Mouse (Mus musculus) B cell, adult 2 months (primary cell): ENCODE measurements around the gene Itga5.

Experiments used
- DNase-seq, 2 experiments: peaks; one replicate each; pipeline ENCODE4 v3.0.0; 2022

Gene Itga5

DNA sequence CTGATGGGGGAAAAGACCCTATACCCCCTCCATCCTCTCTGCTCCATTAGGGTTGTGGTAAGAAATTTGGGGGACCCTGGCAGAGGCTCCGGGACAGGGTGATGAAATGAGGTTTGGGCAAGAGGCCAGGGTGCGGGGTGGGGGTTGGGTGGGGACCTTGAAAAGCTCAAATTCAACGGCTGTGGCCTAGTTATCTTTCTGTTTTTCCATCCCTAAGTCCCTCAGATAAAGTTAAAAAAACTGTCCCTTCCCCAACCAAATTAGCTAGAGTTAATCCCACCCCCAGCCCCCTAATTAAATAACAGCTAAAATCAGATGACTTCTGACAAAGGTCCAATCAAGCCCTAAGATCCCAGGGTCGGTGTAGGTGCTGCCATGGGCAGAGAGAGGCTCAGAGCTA lies 1.8 kb downstream of the Itga5 start:
- no peak for DNase-seq

DNA sequence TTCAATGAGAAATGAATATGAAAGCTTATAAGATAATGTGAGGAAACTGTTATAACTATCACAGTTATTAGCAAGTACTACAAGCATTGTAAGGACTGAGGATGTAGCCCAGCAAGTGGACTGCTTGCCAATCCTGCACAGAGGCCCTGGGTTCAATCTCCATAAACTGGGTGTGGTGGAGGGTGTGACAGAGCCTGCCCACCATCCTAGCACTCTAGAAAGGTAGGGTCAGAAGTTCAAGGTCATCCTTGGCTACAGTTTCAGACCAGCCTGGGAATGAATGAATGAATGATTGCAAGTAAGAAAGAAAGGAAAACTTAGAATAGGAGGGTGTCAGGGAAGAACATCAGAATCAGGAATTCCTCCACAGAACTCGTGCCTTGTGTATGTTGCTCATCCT lies 2.8 kb downstream of the Itga5 start:
- no peak for DNase-seq

DNA sequence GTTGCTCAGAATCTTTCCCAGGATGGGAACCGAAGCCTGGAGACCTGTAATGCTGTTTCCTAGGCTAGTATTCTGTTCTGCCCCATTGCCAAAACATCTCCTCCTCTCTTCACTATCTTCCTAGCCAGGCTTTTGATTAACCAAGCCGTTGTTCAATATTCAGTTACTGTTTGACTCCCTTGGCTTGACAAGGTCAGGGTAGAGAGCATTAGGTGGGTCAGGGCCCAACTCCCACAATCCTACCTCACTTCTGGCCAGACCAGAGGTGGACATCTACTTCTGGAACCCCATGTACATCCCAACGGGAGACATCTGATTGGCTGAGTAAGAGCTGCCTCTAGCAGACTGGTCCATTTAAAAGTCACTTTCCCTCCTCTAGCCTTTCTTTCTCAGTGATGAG lies 3.6 kb downstream of the Itga5 start:
- DNase-seq = no peak

DNA sequence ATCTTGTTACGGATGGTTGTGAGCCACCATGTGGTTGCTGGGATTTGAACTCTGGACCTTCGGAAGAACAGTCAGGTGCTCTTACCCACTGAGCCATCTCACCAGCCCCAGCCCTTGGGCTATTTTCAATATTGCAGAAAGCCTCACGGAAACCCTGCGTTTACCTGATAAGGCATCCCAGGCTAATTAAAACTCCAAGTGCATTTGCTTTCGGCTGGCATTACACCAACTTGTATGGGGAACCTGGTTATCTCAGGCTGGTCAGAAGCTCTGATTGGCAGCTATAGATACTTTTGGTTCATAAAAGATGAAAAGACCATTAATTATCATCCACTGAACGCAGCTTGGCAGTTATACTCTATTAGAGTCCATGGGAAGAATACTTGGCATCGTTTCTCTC lies 4.2 kb downstream of the Itga5 start:
- DNase-seq = no peak

DNA sequence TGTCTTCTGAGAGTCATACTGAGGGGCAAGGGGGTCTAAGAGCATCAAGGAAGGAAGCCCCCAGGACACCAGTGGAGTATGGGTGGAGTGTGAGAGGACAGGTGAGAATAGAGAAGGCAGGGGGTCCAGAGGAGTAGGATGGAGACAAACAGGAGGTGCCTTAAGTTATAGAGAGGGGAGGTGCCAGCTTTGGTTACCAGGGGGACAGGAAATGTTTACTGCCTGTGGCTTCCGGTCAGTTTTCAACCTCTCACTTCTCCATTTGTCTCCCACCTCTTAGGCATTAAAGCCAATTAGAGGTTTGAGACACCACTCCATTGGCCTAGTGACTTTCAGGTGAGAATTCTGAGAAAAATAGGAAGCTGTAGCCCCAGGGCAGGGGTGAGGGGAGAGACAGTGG lies 5.3 kb downstream of the Itga5 start:
- DNase-seq = peak; percentile 58 to 61

DNA sequence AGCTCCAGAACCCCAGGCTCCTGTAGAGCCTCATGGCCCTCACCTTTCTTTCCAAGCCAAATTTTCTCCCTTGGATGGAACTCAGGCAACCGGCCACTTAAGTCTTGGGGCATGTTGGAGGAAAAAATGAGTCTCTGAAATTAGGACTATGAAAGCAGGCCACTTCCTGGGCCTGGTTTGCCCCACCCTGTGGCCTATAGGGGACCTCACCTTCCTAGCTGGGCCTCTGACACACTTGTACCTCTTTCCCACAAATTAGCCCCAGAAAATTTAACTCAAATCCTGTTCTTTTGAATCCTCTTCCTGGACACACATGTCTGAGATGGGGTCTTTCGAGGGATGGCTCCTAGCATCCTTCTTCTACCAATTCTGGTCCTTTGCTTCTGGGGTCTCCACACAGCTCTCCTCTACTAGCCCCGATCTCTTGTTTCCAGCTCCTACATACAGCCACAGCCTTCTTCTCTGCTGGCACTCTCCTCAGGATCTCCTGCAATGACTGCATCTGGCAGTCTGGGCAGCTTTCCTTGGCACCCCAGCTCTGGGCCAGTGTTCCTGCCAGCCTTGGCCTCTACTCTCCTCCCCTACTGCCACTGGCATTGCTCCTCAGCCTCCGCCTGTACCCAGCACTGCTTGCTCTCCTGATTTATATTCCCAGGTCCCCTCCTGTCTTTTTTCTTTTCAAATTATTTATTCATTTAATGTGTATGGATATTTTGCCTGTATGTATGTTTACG lies 6.5 kb downstream of the Itga5 start:
- no peak for DNase-seq

DNA sequence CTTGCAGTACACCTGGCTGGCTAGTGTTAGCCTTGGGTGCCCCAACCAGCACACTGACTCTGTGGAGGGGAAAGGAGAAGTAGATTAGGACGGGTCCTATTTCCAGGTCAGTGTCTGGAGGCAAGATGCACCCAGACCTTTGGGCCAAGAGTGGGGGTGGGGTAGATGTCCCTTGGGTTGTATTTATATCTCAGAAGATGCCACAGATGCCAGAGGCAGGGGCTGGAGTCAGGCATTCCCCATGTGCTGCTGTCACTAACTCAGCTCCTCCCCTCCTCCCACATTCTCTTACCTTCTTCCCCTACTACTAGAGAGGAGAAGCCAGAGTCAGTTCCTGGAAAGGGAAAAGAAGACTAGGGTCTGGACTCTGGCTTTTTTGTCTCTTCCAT lies 7.4 kb downstream of the Itga5 start:
- DNase-seq = no peak

DNA sequence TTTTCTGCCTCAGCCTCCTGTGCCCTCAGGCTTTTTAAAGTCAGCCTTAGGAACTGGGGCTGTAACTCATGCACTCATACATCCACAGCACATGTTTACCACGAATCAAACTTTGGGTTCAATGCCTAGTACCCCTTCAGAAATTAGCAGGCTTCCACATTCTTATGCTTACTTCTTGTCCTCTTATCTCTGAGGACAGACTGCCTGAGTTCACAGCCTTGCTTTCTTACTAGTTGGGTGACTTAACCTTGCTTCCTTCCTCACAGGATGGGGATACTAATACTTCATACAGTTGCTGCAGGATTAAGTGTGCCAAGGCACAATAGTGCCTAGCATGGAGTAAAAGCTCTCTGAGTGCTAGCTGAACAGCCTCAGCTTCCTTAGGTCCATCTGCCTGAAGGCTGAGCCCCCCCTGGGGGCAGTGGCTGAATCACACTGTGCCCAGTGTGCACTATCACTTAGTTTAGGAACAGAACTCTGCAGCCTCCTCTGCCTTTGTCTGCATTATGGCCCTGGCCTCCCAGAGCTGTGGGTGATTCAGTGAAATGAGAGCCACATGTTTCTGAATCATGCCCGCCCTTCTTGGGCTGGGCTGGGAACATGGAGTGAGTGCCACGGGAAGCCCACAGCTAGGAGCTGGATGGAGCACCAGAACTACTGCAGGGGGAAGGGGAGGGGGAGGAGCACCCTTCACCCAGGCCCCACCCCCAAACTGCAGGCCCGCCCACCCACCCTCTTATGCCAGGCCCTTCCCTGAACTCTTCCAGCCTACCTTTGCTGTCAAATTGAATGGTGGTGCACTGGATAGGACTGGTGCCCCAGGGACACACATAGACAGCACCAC lies 8.1 kb downstream of the Itga5 start:
- DNase-seq = no peak

DNA sequence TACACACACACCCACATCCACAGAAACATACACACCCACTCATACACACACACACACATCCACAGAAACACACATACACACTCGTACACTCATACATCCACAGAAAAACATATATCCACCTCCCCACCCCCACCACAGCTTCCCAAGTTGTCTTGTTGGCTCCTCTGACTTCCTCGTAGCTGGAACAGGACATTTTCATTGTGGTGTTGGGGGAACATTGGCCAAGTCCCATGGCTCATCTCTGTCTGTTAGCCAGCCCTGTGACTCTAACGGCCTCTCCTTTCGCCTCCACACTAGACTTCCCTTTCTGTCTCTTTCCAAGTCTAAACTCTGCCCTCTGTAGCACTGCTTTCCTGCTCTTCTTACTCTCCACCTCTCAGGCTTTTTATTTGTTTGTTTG lies 8.7 kb downstream of the Itga5 start:
- DNase-seq = no peak

DNA sequence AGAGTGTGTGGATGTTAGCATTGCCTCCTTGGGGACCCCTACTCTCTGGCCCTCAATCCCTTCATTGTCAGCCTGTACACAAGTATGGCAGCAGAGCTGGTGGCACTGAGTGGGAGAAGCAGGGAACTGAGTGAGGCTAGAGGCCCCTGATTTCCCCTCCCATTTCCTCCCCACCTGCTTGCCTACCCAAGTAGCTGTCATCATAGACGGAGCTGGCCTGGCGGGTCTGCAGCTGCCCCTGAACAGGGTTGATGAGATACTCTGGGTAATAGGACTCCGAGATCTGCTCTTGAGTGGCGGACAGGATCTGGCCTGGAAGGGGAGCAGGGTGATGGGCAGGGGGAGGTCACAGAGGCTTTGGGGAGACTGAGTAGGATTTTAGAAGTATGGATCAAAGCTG lies 10.4 kb downstream of the Itga5 start:
- no peak for DNase-seq

DNA sequence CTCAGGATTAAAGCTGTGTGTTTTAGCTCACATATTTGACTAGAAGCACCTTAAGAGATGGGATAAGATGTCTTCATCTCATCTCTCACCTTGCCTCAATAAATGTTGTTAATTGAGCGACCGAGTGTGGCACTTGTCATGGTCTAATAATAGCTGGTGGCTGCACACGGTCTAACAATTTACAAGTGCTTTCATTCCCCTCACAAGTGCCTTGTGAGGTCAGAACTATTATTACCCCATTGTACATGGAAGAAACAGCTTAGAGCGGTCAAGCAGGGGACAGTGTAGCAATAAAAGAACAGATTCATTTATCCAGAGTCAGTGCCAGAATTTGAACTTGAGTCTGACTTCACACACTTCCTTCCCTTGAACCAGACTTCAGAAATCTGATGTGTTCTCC lies 11.1 kb downstream of the Itga5 start:
- no peak for DNase-seq

DNA sequence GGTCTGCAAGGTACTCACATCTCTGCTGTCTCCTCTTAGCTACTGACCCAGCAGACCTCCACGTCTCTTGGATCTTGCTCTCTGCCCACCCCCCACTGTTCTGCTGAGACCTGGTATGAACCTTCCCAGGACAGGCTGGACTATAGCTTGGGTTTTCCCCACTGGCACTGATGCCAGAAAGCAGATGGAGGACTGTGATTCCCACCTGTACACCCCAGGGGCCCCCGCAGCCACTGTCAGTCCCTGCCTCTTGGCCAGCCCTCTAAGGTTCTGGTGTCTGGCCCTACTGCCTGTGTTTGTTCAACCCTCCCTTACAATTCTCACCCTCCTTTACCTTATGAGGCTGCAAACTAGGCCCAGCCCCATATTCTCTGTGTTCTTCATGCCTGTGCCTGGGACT lies 11.9 kb downstream of the Itga5 start:
- no peak for DNase-seq

DNA sequence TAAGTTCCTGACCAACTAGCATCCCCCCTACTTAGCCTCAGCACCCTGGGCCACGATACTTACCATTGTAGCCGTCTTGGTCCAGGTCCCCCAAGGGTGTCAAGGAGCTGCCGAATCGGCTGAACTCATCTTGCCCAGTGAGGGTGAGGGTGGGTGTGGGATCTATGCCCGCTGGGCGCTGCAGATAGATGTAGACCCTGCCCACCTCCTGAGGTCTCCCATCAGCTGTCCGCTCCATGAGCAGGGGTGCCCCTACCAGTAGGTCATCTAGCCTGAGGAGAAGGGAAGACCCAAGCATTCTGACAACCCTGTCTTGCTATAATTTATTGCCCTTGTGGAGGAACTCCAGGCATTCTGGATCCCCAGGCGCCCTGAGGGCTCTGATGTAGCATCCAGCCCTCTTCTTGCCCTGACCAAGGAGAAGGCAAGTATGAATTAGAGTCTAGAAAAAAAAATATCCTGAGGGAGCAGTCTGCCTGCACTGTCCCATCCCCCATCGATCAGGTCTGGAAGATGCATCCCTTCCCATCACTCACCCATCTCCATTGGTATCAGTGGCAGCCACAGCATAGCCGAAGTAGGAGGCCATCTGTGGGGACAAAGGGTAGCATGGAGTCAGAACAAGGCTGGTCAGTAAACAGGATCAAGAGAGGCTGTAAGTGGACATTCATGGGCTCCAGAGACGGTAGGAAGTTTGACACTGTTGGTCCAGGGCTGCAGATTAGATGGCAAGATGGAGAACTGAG lies 12.9 kb downstream of the Itga5 start:
- no peak for DNase-seq

DNA sequence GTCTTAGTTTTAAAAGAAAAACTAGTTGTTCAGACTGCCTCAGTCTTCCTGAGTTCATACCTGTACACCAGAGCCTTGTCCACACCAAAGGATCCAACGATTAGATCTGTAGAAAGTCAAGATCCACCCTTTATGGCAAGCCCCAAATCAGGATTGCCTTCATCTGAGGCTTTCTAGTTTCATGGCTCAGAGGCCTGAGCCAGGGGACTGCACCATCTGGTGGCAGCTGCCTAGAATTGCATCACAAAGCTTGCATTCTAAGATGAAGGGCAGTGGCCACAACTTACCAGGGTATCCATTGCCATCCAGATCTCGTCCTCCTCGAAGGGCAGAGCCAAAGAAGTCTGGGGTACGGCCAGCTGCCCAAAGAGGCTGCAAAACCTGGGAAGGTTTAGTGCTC lies 13.7 kb downstream of the Itga5 start:
- peak; percentile 73 to 74 for DNase-seq

DNA sequence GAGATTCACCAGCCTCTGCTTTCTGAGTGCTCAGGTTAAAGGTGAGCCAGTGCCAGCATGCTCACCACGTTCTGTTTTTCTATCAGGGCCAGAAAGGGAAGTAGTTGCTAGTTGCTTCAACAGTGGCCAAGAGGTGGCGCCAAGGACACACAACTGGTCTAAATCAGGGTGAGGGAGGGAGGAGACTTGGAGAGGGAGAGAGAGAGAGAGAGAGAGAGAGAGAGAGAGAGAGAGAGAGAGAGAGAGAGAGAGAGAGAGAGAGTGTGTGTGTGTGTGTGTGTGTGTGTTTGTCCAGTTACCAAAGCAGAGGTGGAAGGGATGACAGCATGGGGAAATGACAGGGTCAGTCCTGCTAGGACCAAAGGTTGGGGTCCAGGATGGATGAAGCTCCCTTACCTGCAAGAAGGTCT lies 19.3 kb downstream of the Itga5 start:
- DNase-seq = peak; percentile 70 to 75

DNA sequence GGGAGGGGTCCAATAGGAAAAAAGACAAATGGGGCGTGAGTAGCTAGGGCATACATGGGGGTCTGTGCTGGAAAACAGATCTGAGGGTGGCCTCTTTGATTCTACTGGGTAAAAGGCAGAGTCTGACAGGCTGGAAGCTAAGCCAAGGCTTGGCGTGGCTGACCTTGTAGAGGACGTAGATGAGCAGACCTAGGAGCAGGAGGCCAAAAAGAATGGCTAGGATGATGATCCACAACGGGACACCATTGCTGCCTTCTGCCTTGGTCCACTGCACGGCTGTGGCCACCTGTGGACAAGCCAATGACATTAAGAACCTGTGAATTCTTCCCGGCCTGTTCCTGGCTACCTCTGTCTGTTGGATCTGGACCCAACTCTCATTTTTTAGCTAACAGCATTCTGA lies 20.8 kb downstream of the Itga5 start:
- DNase-seq = no peak

DNA sequence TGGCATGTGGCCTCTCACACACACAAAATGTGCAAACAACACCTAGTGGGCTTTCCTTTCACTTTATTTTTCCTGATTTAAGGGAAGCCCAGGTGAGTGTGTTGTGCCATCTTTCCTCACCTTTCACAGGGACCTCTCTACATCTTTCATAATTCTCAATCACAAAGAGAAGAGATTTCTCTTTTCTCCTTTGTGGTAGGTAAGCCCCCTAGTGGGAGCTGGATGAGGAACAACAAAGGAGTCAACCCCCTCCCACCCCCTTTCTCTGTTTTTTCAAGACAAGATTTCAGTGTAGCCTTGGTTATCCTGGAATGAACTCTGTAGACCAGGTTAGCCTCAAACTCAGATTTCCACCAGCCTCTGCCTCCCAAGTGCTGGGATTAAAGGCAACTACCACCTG lies 23.0 kb downstream of the Itga5 start:
- no peak for DNase-seq

DNA sequence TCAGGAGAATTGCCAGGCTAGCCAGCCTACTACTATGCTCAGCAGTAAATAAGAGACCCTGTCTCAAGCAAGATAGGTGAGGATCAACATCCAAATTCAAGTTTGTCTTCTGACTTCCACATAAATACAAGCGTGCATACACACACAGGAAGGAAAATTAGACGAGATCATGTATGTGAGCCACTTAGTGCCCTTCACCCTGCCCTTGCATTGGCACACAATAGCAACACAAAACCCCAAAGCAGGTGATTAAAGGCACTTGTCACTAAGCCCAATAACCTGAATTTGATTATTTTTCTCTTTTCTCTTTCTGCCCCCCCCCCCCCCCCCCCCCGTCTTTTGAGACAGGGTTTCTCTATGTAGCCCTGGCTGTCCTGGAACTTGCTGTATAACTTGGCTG lies 23.6 kb downstream of the Itga5 start:
- DNase-seq = no peak

DNA sequence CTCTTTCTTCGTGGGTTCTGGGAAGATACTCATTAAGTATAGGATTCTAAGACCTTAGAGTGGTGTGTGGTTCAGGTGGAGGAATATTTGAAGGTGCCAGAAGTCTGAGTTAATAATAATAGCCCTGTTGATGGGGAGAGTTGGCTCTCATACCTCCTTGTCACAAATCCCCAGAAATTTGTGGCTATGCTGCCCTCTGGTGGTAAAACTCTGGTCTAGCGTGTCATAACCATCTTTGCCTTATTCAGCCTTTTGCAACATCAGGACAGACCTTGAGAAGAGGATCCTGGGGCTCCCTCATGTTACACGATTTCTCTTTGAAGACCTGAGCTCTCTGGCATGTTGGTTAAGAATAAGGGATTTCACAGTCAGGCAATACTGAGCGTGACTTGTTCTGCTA lies 24.1 kb downstream of the Itga5 start:
- DNase-seq = peak; percentile 87 to 89

DNA sequence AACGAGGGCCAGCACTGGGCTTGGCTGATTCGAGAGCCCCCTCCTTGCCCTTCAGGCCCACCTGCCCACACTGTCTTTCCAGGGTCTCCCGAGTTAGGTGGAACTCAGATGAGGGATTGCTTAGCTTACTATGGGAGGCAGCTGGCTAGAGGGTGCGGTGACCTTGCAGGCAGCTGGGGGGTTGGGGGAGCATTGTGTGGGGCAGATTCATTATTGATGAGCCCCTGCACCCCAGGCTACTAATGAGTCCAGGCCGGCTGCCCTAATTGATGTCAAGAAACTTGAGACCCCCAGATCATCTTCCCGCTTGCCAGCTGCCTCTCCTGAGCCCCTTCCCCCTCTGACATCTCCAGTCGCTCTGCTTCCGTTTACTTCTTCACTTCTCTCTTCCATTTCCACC lies 25.0 kb downstream of the Itga5 start:
- DNase-seq = no peak

DNA sequence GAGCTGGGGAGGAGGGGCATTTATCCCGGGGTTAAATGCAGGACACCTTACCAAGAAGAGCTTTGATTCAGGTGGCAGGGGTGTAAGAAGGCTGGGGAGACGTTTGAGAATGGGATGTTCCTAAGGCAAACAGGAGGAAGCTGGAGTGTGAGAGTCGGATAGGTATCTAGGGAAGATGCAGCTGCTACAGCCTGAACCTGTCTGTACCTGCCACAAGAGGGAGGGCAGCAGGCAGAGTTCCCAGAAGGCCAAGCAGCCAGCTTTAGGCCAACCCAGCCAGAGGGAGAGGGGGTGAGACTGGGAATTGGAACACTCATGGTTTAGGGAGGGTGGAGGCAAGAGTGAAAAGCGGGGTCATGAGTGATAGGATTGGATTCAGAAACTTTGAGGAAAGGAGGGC lies 25.8 kb downstream of the Itga5 start:
- DNase-seq = no peak

DNA sequence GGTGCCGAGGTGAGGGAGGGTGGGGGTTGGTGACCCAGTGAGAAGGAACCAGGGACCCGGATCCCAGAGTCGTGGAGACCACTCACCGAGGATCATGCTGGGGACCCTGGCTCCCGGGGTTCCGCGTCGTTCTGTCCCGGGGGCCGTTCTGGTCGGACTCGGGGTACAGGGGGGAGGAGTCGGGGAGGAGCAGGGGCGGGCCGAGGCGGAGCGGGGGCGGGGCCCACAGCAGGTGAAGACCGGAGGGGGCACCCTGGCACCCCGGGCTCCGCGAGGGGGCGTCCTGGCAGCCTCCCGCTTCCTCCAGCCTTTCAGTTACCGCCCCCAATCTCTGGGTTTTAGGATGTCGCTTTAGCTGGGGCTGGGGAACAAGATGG lies 26.6 kb downstream of the Itga5 start, which contains the start of gene Zfp385a:
TSS of gene Zfp385a (minus strand) at position 133 of the 377 bp plus-strand sequence.
- peak; percentile 79 to 82 for DNase-seq

DNA sequence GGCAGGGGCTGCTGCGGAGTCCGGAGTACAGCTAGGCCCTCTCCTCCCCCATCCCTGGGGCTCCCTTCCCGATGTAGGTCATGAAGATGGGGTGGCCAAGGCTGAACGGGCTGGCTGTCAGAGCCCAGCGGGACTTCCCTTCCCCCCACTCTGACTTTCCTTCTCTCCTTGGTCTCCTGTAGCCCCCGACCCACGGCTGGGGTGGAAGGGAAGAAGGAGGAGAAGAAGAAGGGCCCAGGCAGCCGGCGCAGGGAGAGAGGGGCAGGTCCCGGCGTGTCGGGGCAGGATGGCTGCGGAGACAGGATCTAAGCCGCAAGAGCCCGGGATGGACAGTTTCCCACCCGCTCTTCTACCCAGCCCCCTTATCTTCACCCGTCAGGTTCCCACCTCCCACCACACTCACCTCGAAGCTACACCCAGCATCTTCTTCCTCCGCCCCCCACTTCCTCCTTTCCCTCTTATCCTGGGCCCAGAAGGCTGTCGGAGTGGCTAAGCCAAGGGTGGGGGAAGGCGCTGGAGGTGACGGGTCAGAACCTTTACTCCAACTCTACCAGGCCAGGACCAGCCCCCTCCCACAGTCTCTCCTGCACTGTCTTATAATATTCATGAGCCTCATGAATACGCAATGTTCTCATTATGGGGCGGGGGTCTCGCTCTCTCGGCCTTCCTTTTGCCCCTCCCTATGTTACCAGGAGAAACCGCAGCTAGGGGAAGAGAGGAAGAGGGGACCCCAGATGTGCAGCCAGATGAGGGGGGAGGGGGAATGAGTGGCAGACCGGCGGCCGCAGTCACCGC lies 27.2 kb downstream of the Itga5 start:
- peak in 1 of 2 experiments; percentile 22 for DNase-seq
